Mouse (Mus musculus): ENCODE measurements around the gene Med24. TPM values are rescaled to one million over a fixed set of nuclear protein-coding genes. Genes with fewer than 3 reads are reported as not detected.

Med24 gene
- 33.1 TPM for polyA plus RNA-seq (2012; fragmentation: generic; extraction: Trizol)
- long read RNA-seq, experiment 1, partial matches to known transcripts, result 6 of 12 reads
- long read RNA-seq, experiment 1, other reads (novel, unspliced or antisense), result 4 of 12 reads
- long read RNA-seq, experiment 2, transcript Med24-201 (26 exons, 3,410 nt), result major isoform, 67 of 149 reads
- long read RNA-seq, experiment 2, transcript Med24-202 (27 exons, 3,133 nt), result minor isoform, 6 of 149 reads
- long read RNA-seq, experiment 2, partial matches to known transcripts, result 22 of 149 reads
- long read RNA-seq, experiment 2, other reads (novel, unspliced or antisense), result 54 of 149 reads

DNA sequence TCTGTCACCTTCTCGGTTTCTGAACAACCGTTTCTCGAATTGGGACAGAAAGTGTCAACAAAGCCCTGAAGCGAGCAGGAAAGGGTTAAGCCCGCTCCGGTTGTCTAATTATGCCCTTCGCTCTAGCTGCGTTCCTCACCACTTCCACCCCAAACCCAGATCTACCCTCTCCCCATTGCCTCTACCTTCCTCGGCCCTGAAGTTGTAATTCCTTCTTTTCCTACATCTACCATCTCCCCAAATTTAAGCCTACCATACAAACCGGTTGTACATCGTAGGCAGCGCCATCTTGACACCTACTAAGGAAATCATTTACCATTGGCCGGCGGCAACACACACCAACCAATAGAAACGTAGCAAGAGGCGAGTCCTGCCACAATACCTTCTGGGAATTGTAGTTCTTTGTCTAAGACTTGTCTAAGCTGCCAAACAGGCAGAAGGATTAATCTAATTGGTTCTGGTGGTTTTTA, at the start of gene Med24:
Gene Med24 (minus strand): TSS at position 317 of the 470 bp plus-strand sequence.
- peaks cover 5% of the 10 kb centered on the region for H3K27me3 ChIP-seq (ENCODE audit: control insufficient read depth, insufficient read depth, insufficient read length)
- peak within 1 kb of the TSS; percentile 86 for H3ac ChIP-seq (ENCODE audit: control insufficient read depth, insufficient read length, low read depth)
- peak within 1 kb of the TSS; percentile 68 for H3K4me3 ChIP-seq (ENCODE audit: insufficient read depth, poor library complexity, severe bottlenecking)
- no peak for TF ChIP-seq MYOD1 (IDR thresholded peaks at IDR 0.05; ENCODE audit: control insufficient read depth, insufficient read length, low read depth)
- TF ChIP-seq CEBPB (IDR thresholded peaks at IDR 0.05; ENCODE audit: low read depth), result no peak
- TF ChIP-seq CTCF (IDR thresholded peaks at IDR 0.05; ENCODE audit: control insufficient read depth, insufficient read depth, insufficient read length), result no peak
- TF ChIP-seq FOSL1 (IDR thresholded peaks at IDR 0.05; ENCODE audit: insufficient read depth, low read length, poor library complexity, severe bottlenecking), result no peak
- no peak for TF ChIP-seq MYOG (IDR thresholded peaks at IDR 0.05; ENCODE audit: control insufficient read depth, extremely low read depth, insufficient read length)
- TF ChIP-seq MAX (IDR thresholded peaks at IDR 0.05), result no peak
- no peak for TF ChIP-seq USF1 (IDR thresholded peaks at IDR 0.05; ENCODE audit: low read depth)
- H3K36me3 ChIP-seq (ENCODE audit: control insufficient read depth, insufficient read depth), result peaks cover 10% of the 10 kb centered on the region
- peaks cover 9% of the 10 kb centered on the region for H3K79me2 ChIP-seq (ENCODE audit: control insufficient read depth, insufficient read depth)
- H3K79me3 ChIP-seq (ENCODE audit: low read depth), result no peaks in the 10 kb centered on the region

DNA sequence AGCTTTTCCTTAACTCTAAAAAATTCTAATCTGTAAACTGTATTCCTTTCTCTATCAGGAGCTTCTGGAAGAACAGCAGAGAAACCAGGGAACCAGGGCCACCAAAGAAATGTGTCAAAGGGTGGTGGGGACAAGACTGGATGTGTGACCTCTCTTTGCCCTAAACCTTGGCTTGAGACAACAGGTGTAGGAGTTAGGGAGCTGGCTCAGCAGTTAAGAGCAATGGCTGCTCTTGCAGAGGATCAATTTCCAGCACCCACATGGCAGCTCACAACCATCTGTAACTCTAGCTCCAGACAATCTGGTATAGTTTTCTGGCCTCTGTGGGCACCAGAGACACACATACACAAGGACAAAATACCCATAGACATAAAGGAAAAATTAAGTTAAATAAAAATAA, 48.7 kb upstream of the Med24 start:
- peaks cover 6% of the 10 kb centered on the region for H3K79me3 ChIP-seq (ENCODE audit: low read depth)
- peaks cover 27% of the 10 kb centered on the region for H3K79me2 ChIP-seq (ENCODE audit: control insufficient read depth, insufficient read depth)
- no peaks in the 10 kb centered on the region for H3K36me3 ChIP-seq (ENCODE audit: control insufficient read depth, insufficient read depth)
- no peak overlapping the region for H3ac ChIP-seq (ENCODE audit: control insufficient read depth, insufficient read length, low read depth)
- no peak for TF ChIP-seq CEBPB (IDR thresholded peaks at IDR 0.05; ENCODE audit: low read depth)
- no peak for TF ChIP-seq MAX (IDR thresholded peaks at IDR 0.05)
- no peak for TF ChIP-seq FOSL1 (IDR thresholded peaks at IDR 0.05; ENCODE audit: insufficient read depth, low read length, poor library complexity, severe bottlenecking)
- no peak for TF ChIP-seq MYOD1 (IDR thresholded peaks at IDR 0.05; ENCODE audit: control insufficient read depth, insufficient read length, low read depth)
- TF ChIP-seq CTCF (IDR thresholded peaks at IDR 0.05; ENCODE audit: control insufficient read depth, insufficient read depth, insufficient read length), result no peak
- no peak for TF ChIP-seq MYOG (IDR thresholded peaks at IDR 0.05; ENCODE audit: control insufficient read depth, extremely low read depth, insufficient read length)
- no peak for TF ChIP-seq USF1 (IDR thresholded peaks at IDR 0.05; ENCODE audit: low read depth)
- H3K27me3 ChIP-seq (ENCODE audit: control insufficient read depth, insufficient read depth, insufficient read length), result no peaks in the 10 kb centered on the region
- no peak overlapping the region for H3K4me3 ChIP-seq (ENCODE audit: insufficient read depth, poor library complexity, severe bottlenecking)

DNA sequence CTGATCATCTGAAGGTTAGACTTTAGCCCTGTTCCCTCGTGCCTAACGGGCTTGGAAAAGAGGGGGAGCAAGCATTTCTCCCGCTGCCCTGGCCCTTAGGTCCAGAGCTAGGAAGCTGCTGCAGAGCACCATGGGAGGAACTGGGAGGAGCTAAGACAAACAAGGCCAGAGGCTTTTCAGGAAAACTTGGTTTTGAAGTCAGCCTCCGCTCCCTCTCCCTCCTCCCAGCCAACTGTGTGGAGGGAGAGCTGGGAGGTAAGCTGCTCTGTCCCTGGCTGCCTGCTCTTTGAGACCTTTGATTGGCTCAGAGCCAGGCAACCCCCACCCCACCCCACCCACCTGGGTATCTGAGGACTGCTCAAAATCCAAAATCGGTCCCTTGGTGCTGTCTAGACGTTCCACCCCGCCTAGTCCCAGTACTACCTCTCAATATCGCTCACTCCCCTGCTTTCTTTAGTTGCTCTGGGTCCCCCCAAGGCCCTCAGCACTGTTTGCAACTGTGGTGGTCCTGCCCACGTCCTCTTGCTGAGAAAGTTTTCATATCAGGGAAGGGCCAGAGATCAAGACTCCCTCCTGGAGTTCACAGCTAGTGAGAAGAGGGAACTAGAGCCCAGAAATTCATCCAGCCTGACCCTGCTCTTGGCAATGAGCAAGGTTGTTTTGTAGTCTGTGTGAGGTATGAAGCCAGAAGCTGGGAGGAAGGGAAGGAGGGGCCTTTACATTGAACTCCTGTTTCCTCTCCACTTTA, 47.8 kb upstream of the Med24 start:
- peaks cover 6% of the 10 kb centered on the region for H3K79me3 ChIP-seq (ENCODE audit: low read depth)
- peaks cover under 1% of the 10 kb centered on the region for H3K36me3 ChIP-seq (ENCODE audit: control insufficient read depth, insufficient read depth)
- H3K4me3 ChIP-seq (ENCODE audit: insufficient read depth, poor library complexity, severe bottlenecking), result peak overlapping the region; percentile 62
- peak overlapping the region; percentile 47 for H3ac ChIP-seq (ENCODE audit: control insufficient read depth, insufficient read length, low read depth)
- no peaks in the 10 kb centered on the region for H3K27me3 ChIP-seq (ENCODE audit: control insufficient read depth, insufficient read depth, insufficient read length)
- TF ChIP-seq FOSL1 (IDR thresholded peaks at IDR 0.05; ENCODE audit: insufficient read depth, low read length, poor library complexity, severe bottlenecking), result no peak
- peak; percentile 41 for TF ChIP-seq MAX (IDR thresholded peaks at IDR 0.05)
- TF ChIP-seq CEBPB (IDR thresholded peaks at IDR 0.05; ENCODE audit: low read depth), result no peak
- peaks cover 32% of the 10 kb centered on the region for H3K79me2 ChIP-seq (ENCODE audit: control insufficient read depth, insufficient read depth)

DNA sequence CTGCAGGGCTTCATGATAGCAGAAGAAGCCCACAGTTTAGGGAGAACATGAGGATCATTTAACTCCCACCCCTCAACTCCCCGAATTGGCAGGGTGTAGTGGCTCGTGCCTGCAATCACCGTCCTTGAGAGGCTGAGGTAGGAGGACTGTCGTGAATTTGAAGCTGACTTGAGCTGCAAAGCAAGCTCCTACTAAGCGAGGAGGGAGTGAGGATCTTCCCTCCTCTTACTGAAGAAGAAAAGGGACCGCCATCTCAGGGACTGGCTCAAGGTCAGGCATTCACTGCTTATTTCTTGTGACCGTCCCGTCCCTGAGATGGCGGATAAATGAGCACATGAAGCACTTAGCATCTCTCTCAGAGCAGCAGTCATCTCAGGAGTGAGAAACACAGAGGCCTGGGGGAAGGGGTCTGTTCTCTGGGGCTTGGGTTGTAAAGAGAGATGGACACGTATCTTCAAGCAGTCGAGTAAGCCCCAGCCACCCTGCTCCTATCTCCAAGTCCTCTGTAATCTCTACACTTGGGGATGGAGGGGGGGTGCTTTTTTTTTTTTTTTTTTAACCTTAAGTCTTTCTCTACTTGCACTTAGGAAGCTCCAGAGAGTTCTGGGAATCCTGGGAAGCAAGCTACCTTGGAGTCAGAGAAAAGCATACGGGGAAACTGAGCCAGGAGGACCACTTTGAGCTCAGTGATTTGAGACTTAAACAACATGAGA, 47.0 kb upstream of the Med24 start:
- H3K27me3 ChIP-seq (ENCODE audit: control insufficient read depth, insufficient read depth, insufficient read length), result no peaks in the 10 kb centered on the region
- peak overlapping the region; percentile 62 for H3K4me3 ChIP-seq (ENCODE audit: insufficient read depth, poor library complexity, severe bottlenecking)
- H3K79me3 ChIP-seq (ENCODE audit: low read depth), result peaks cover 11% of the 10 kb centered on the region
- peaks cover 8% of the 10 kb centered on the region for H3K36me3 ChIP-seq (ENCODE audit: control insufficient read depth, insufficient read depth)
- H3ac ChIP-seq (ENCODE audit: control insufficient read depth, insufficient read length, low read depth), result peak overlapping the region; percentile 68
- peaks cover 40% of the 10 kb centered on the region for H3K79me2 ChIP-seq (ENCODE audit: control insufficient read depth, insufficient read depth)
- TF ChIP-seq CTCF (IDR thresholded peaks at IDR 0.05; ENCODE audit: control insufficient read depth, insufficient read depth, insufficient read length), result no peak
- TF ChIP-seq CEBPB (IDR thresholded peaks at IDR 0.05; ENCODE audit: low read depth), result no peak
- no peak for TF ChIP-seq MYOD1 (IDR thresholded peaks at IDR 0.05; ENCODE audit: control insufficient read depth, insufficient read length, low read depth)
- TF ChIP-seq MAX (IDR thresholded peaks at IDR 0.05), result no peak
- TF ChIP-seq USF1 (IDR thresholded peaks at IDR 0.05; ENCODE audit: low read depth), result no peak
- TF ChIP-seq MYOG (IDR thresholded peaks at IDR 0.05; ENCODE audit: control insufficient read depth, extremely low read depth, insufficient read length), result no peak
- no peak for TF ChIP-seq FOSL1 (IDR thresholded peaks at IDR 0.05; ENCODE audit: insufficient read depth, low read length, poor library complexity, severe bottlenecking)

DNA sequence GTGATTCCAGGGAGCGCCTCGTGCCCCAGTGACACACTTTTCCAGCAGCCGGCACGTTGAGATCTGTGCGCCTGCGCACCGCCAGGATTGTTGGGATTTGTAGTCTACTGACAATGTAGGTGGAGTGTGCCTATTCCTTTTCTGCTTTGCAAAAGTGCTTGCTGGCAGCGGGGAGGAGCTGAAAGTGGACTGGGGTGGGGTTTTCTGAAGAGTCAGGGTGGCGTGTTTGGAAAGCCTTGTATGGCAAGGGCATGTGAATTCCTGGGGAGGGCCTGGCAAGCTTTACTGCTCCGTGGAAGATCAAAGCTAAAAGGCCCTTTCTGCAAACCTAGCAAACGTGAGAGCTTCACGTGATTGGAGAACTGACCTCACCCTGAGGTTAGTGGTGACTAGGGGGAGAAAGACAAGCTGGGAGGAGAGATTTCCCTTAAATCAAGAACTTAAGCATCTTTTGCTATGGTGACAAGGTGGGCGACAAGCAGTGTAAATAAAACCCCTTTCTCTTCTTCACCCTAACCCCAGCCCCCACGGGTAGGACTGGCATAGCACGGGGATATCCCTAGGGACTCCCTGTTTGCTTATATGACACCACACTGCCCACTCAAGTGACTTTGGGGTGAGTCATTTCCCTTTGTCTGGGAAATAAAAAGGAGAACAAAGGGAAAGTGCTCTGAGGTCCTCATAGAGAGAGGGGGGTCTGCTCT, 46.3 kb upstream of the Med24 start:
- Histone ChIP-seq H3K79me2 (ENCODE audit: control insufficient read depth, insufficient read depth) (peaks cover 40% of the 10 kb centered on the region), H3K36me3 (ENCODE audit: control insufficient read depth, insufficient read depth) (peaks cover 15% of the 10 kb centered on the region), H3K79me3 (ENCODE audit: low read depth) (peaks cover 12% of the 10 kb centered on the region), H3K27me3 (ENCODE audit: control insufficient read depth, insufficient read depth, insufficient read length) (no peaks in the 10 kb centered on the region), H3ac (ENCODE audit: control insufficient read depth, insufficient read length, low read depth) (no peak overlapping the region), H3K4me3 (ENCODE audit: insufficient read depth, poor library complexity, severe bottlenecking) (peak overlapping the region; percentile 62)
- TF ChIP-seq USF1 (IDR thresholded peaks at IDR 0.05; ENCODE audit: low read depth), result peak; percentile 84
- no peak for TF ChIP-seq MYOD1 (IDR thresholded peaks at IDR 0.05; ENCODE audit: control insufficient read depth, insufficient read length, low read depth)
- TF ChIP-seq MYOG (IDR thresholded peaks at IDR 0.05; ENCODE audit: control insufficient read depth, extremely low read depth, insufficient read length), result no peak
- TF ChIP-seq CTCF (IDR thresholded peaks at IDR 0.05; ENCODE audit: control insufficient read depth, insufficient read depth, insufficient read length), result no peak
- TF ChIP-seq FOSL1 (IDR thresholded peaks at IDR 0.05; ENCODE audit: insufficient read depth, low read length, poor library complexity, severe bottlenecking), result peak; percentile 90
- TF ChIP-seq MAX (IDR thresholded peaks at IDR 0.05), result peak; percentile 98
- no peak for TF ChIP-seq CEBPB (IDR thresholded peaks at IDR 0.05; ENCODE audit: low read depth)

Data from C2C12 (cell line).